Mouse (Mus musculus) heart, embryonic 15.5 days (tissue): ENCODE results near the gene Calhm3. TPM values are rescaled to one million over a fixed set of nuclear protein-coding genes. Genes with fewer than 3 reads are reported as not detected.

Experiments
- ATAC-seq: fragments of 200-750 bp; cut with Nextera tagmentation; replicated peaks from 2 replicates; pipeline ENCODE4 v1.8.0; 2017; ENCODE audit warnings: low read depth, moderate TSS enrichment; ENCODE audit not compliant: insufficient number of reproducible peaks, insufficient read depth, low FRiP score
- H3K27ac ChIP-seq: fragments of 300-500 bp; sonication (generic); 2 replicates; pipeline ENCODE4 v1.5.1; 2015; ENCODE audit warnings: mild to moderate bottlenecking, inconsistent platforms
- H3K27me3 ChIP-seq: fragments of 300-500 bp; sonication (generic); 2 replicates; pipeline ENCODE4 v1.6.1; 2015; ENCODE audit warnings: inconsistent platforms
- H3K36me3 ChIP-seq: fragments of 300-500 bp; sonication (generic); 2 replicates; pipeline ENCODE4 v1.6.1; 2015; ENCODE audit warnings: mild to moderate bottlenecking, inconsistent platforms
- H3K4me1 ChIP-seq: fragments of 300-500 bp; sonication (generic); replicated peaks from 2 replicates; pipeline ENCODE4 v1.6.1; 2015; ENCODE audit warnings: inconsistent platforms
- H3K4me2 ChIP-seq: fragments of 300-500 bp; sonication (generic); 2 replicates; pipeline ENCODE4 v1.6.1; 2015; ENCODE audit warnings: inconsistent platforms, mild to moderate bottlenecking, moderate library complexity
- H3K4me3 ChIP-seq: fragments of 300-500 bp; sonication (generic); 2 replicates; pipeline ENCODE4 v1.5.1; 2015; ENCODE audit warnings: mild to moderate bottlenecking, inconsistent platforms
- H3K9ac ChIP-seq: fragments of 300-500 bp; sonication (generic); 2 replicates; pipeline ENCODE4 v1.6.1; 2015; ENCODE audit warnings: mild to moderate bottlenecking, inconsistent platforms
- H3K9me3 ChIP-seq: fragments of 300-500 bp; sonication (generic); replicated peaks from 2 replicates; pipeline ENCODE4 v1.6.1; 2016; ENCODE audit warnings: inconsistent platforms
- WGBS: fragments of 180-500 bp; shearing (Covaris S2); methylation state at CpG from one replicate; pipeline ENCODE4 v1.1.7; 2015; ENCODE audit warnings: mixed read lengths; 5-methylcytosine and 5-hydroxymethylcytosine counted together
- polyA plus RNA-seq: library from polyadenylated mRNA; unstranded; fragments of >200 nt; fragmentation: Nextera tagmentation; extraction: Ambion mirVana; gene quantifications from 2 replicates; pipeline ENCODE4 v1.2.1, GENCODE M21; 2015

Gene Calhm3
- polyA plus RNA-seq, result not detected in 2 replicates

GRCm38 (mm10) chr19:47157664-47158063 lies at the start of gene Calhm3:
Gene Calhm3, minus strand, starts transcription at chr19:47157764.
- Histone ChIP-seq H3K4me3 (no peak within 1 kb of the TSS), H3K4me1 (no peaks in the 10 kb centered on the region), H3K27me3 (0 out of 2 replicates have a peak, but pooled peaks cover 4% of the 10 kb centered on the region), H3K9ac (no peak within 1 kb of the TSS), H3K27ac (no peak within 1 kb of the TSS), H3K9me3 (no peaks in the 10 kb centered on the region), H3K36me3 (no peaks in the 10 kb centered on the region), H3K4me2 (no peak within 1 kb of the TSS)
- WGBS, result 64% methylated on average over 11 of the region's 11 CpGs
- no peak for ATAC-seq

- Histone ChIP-seq H3K4me1 (no peaks in the 10 kb centered on the region), H3K9ac (no peak overlapping the region), H3K4me2 (no peak overlapping the region), H3K9me3 (no peaks in the 10 kb centered on the region), H3K27ac (no peak overlapping the region), H3K27me3 (no peaks in the 10 kb centered on the region), H3K36me3 (no peaks in the 10 kb centered on the region), H3K4me3 (no peak overlapping the region)
- ATAC-seq, result no peak
- WGBS, result 80% methylated on average over 1 of the region's 1 CpGs
Measured at GRCm38 (mm10) chr19:47206126-47206525, 48.6 kb upstream of the Calhm3 start.

DNA sequence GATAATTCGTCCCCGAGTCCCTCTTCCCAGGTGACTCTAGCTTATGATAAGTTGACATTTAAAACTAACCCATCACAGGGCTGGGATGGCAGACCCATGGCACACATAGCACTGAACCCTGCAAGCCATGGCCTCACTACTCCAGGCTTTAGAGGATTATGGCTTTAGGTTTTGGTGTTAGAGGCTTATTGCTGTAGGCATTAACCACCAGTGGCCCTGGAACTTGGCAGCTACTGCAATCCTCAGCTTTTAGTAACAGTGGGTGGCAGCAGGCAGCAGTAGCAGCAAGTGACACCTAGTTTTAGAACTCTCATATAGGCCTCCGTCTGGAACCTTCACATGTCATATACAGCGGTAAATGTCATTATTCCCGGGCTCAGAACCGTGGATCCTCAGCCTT lies 47.1 kb upstream of the Calhm3 start:
- Histone ChIP-seq H3K4me2 (no peak overlapping the region), H3K9me3 (no peaks in the 10 kb centered on the region), H3K9ac (no peak overlapping the region), H3K4me3 (no peak overlapping the region), H3K4me1 (no peaks in the 10 kb centered on the region), H3K36me3 (no peaks in the 10 kb centered on the region), H3K27ac (no peak overlapping the region), H3K27me3 (no peaks in the 10 kb centered on the region)
- no peak for ATAC-seq
- WGBS, result 77% methylated on average over 6 of the region's 6 CpGs

GRCm38 (mm10) chr19:47203042-47203441 lies 45.5 kb upstream of the Calhm3 start:
- no peaks in the 10 kb centered on the region for H3K36me3 ChIP-seq

DNA sequence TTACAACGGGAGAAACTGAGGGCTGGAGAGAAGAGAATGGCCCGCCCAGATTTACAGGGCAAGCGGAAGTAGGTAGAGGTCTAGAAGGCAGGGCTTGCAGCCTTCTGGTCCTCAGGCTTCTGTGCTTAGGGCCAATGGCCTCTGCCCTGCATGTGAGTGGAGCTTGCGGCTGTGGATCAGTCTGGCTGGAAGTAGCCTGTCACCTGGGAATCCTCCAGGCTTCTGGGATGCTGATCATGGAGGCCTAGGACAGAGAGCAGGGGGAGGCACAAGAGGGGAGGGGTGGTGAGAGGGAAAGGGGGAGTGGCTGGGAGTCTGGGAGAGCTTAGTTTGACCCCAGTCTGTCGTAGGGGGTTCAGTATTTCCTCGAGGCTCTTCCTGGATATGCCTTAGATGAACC lies 44.9 kb upstream of the Calhm3 start:
- 60% methylated on average over 6 of the region's 6 CpGs for WGBS
- Histone ChIP-seq H3K4me1 (no peaks in the 10 kb centered on the region), H3K27me3 (no peaks in the 10 kb centered on the region), H3K9me3 (no peaks in the 10 kb centered on the region), H3K36me3 (no peaks in the 10 kb centered on the region), H3K27ac (no peak overlapping the region), H3K4me3 (no peak overlapping the region), H3K9ac (no peak overlapping the region), H3K4me2 (no peak overlapping the region)
- ATAC-seq, result no peak

More at GRCm38 (mm10) chr19:47203042-47203441, 45.5 kb upstream of the Calhm3 start:
- H3K27ac ChIP-seq, result no peak overlapping the region
- no peak for ATAC-seq
- H3K4me1 ChIP-seq, result no peaks in the 10 kb centered on the region
- H3K4me3 ChIP-seq, result no peak overlapping the region
- H3K27me3 ChIP-seq, result no peaks in the 10 kb centered on the region
- H3K4me2 ChIP-seq, result no peak overlapping the region
- no peak overlapping the region for H3K9ac ChIP-seq
- WGBS, result 88% methylated on average over 6 of the region's 6 CpGs
- H3K9me3 ChIP-seq, result no peaks in the 10 kb centered on the region

- Histone ChIP-seq H3K9ac (no peak overlapping the region), H3K4me2 (no peak overlapping the region), H3K36me3 (no peaks in the 10 kb centered on the region), H3K4me1 (no peaks in the 10 kb centered on the region), H3K27me3 (no peaks in the 10 kb centered on the region), H3K9me3 (no peaks in the 10 kb centered on the region), H3K27ac (no peak overlapping the region), H3K4me3 (no peak overlapping the region)
- no peak for ATAC-seq
- 57% methylated on average over 12 of the region's 12 CpGs for WGBS
Measured at GRCm38 (mm10) chr19:47201972-47202371, 44.4 kb upstream of the Calhm3 start.

DNA sequence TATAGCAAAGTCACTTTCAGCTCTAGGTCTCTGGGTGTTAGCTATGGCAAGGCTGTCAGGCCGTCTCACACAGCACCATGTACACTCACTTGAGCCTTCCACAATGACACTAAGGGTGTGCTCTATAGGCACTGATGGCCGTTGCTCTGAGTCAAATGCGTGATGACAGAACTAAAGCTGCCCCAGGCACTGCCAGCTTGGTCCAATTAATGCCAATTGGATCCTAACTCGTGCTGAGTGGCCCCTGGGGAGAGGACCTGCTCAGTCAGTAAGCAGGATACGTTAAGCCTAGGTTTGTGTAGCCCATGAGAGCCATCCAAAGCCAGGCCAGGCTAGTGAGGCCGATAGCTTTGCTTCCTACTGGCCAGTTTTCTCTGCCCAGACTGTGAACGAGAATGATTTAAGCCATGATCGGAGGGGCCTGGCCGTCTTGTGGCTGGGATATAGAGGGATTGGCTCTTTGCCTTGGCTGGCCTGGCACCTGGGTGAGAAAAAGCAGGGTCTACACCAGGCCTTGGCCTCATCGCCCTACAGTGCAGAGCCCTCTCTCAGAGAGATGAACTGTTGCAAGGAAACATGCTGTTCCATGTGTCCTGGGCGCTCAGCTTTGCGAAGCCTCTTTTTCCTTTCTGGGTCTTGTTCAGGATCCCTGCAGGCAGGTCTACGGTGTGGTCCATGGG lies 41.2 kb upstream of the Calhm3 start:
- H3K4me3 ChIP-seq, result no peak overlapping the region
- no peak overlapping the region for H3K27ac ChIP-seq
- H3K9ac ChIP-seq, result no peak overlapping the region
- H3K27me3 ChIP-seq, result no peaks in the 10 kb centered on the region
- no peaks in the 10 kb centered on the region for H3K4me1 ChIP-seq
- H3K9me3 ChIP-seq, result no peaks in the 10 kb centered on the region
- H3K4me2 ChIP-seq, result no peak overlapping the region
- no peak for ATAC-seq
- no peaks in the 10 kb centered on the region for H3K36me3 ChIP-seq
- 75% methylated on average over 13 of the region's 13 CpGs for WGBS

GRCm38 (mm10) chr19:47192158-47192557 lies 34.6 kb upstream of the Calhm3 start:
- Histone ChIP-seq H3K27me3 (no peaks in the 10 kb centered on the region), H3K9ac (no peak overlapping the region), H3K4me3 (no peak overlapping the region), H3K27ac (no peak overlapping the region), H3K36me3 (no peaks in the 10 kb centered on the region), H3K4me1 (no peaks in the 10 kb centered on the region), H3K9me3 (no peaks in the 10 kb centered on the region), H3K4me2 (no peak overlapping the region)
- 88% methylated on average over 5 of the region's 5 CpGs for WGBS
- ATAC-seq, result no peak

- peak; percentile 64; the same call in 1 of the 2 replicates for ATAC-seq
- no peak overlapping the region for H3K4me3 ChIP-seq
- WGBS, result 64% methylated on average over 11 of the region's 11 CpGs
- H3K4me2 ChIP-seq, result no peak overlapping the region
- no peaks in the 10 kb centered on the region for H3K9me3 ChIP-seq
- H3K36me3 ChIP-seq, result no peaks in the 10 kb centered on the region
- H3K4me1 ChIP-seq, result no peaks in the 10 kb centered on the region
- H3K27me3 ChIP-seq, result no peaks in the 10 kb centered on the region
- H3K9ac ChIP-seq, result no peak overlapping the region
- H3K27ac ChIP-seq, result no peak overlapping the region
Measured at GRCm38 (mm10) chr19:47188515-47189128, 31.1 kb upstream of the Calhm3 start.

GRCm38 (mm10) chr19:47186514-47187275 lies 29.1 kb upstream of the Calhm3 start:
- Histone ChIP-seq H3K9ac (no peak overlapping the region), H3K4me3 (no peak overlapping the region), H3K27ac (no peak overlapping the region), H3K27me3 (no peaks in the 10 kb centered on the region), H3K36me3 (no peaks in the 10 kb centered on the region), H3K9me3 (no peaks in the 10 kb centered on the region), H3K4me2 (no peak overlapping the region), H3K4me1 (no peaks in the 10 kb centered on the region)
- 43% methylated on average over 15 of the region's 15 CpGs for WGBS
- no peak for ATAC-seq

GRCm38 (mm10) chr19:47184736-47185135 lies 27.2 kb upstream of the Calhm3 start:
- H3K27me3 ChIP-seq, result peaks cover 15% of the 10 kb centered on the region
- H3K27ac ChIP-seq, result no peak overlapping the region
- no peak overlapping the region for H3K9ac ChIP-seq
- no peaks in the 10 kb centered on the region for H3K36me3 ChIP-seq
- WGBS, result 57% methylated on average over 4 of the region's 4 CpGs
- peaks cover under 1% of the 10 kb centered on the region; the same call in 1 of the 2 replicates for H3K4me1 ChIP-seq
- no peak overlapping the region for H3K4me3 ChIP-seq
- no peaks in the 10 kb centered on the region for H3K9me3 ChIP-seq
- no peak overlapping the region for H3K4me2 ChIP-seq
- no peak for ATAC-seq
